Mouse (Mus musculus) urinary bladder, postnatal 4 days (tissue): ENCODE measurements around the gene Olfr314.
"Not testable (repeated sequence)": the region's sequence is repeated elsewhere in the genome, so short reads cannot be mapped to it uniquely, and the experiment has no call there.

Experiments
- DNase-seq, 2 experiments: peaks; one replicate each; pipeline ENCODE4 v3.0.0; 2021 to 2022; ENCODE audit warnings: low spot score in 2 of 2

The Olfr314 gene

GRCm38 (mm10) chr11:58832541-58832940 lies 49.8 kb downstream of the Olfr314 start:
- not testable (repeated sequence) for DNase-seq
